Mouse (Mus musculus): ENCODE results near the gene Gm11639. TPM values are rescaled to one million over a fixed set of nuclear protein-coding genes. Genes with fewer than 3 reads are reported as not detected.

The Gm11639 gene
- polyA plus RNA-seq, 1 experiment from 2014 or later = 0.20 TPM

GRCm38 (mm10) chr11:104778796-104779195 is 93.3 kb downstream of the Gm11639 start:
- Histone ChIP-seq H3K9ac (replicated peaks; ENCODE audit: low read depth, low read length) (no peak overlapping the region), H3K4me1 (replicated peaks; ENCODE audit: control insufficient read depth, insufficient read depth, low read length) (no peaks in the 10 kb centered on the region), H3K27ac (ENCODE audit: low read length) (no peak overlapping the region), H3K4me2 (ENCODE audit: low read length) (no peak overlapping the region), H3K9me3 (ENCODE audit: control insufficient read depth, low read length) (no peaks in the 10 kb centered on the region), H3K4me3 (replicated peaks; ENCODE audit: low read length) (no peak overlapping the region), H3K36me3 (ENCODE audit: control insufficient read depth, insufficient read depth) (no peaks in the 10 kb centered on the region), H3K27me3 (replicated peaks; ENCODE audit: control insufficient read depth, insufficient read depth, low read length) (no peaks in the 10 kb centered on the region)
- ATAC-seq = no peak
- WGBS = 75% methylated on average over 2 of the region's 2 CpGs

- no peaks in the 10 kb centered on the region for H3K9me3 ChIP-seq (ENCODE audit: control insufficient read depth, low read length)
- no peak overlapping the region for H3K27ac ChIP-seq (ENCODE audit: low read length)
- ATAC-seq = no peak
- H3K27me3 ChIP-seq (replicated peaks; ENCODE audit: control insufficient read depth, insufficient read depth, low read length) = no peaks in the 10 kb centered on the region
- WGBS = 81% methylated on average over 2 of the region's 2 CpGs
- H3K4me2 ChIP-seq (ENCODE audit: low read length) = no peak overlapping the region
- H3K4me3 ChIP-seq (replicated peaks; ENCODE audit: low read length) = no peak overlapping the region
- no peaks in the 10 kb centered on the region for H3K36me3 ChIP-seq (ENCODE audit: control insufficient read depth, insufficient read depth)
- no peak overlapping the region for H3K9ac ChIP-seq (replicated peaks; ENCODE audit: low read depth, low read length)
- no peaks in the 10 kb centered on the region for H3K4me1 ChIP-seq (replicated peaks; ENCODE audit: control insufficient read depth, insufficient read depth, low read length)
Observed at GRCm38 (mm10) chr11:104944723-104945122, 259.2 kb downstream of the Gm11639 start.

GRCm38 (mm10) chr11:104952349-104952748 is 266.8 kb downstream of the Gm11639 start:
- Histone ChIP-seq H3K4me1 (replicated peaks; ENCODE audit: control insufficient read depth, insufficient read depth, low read length) (no peaks in the 10 kb centered on the region), H3K9me3 (ENCODE audit: control insufficient read depth, low read length) (0 out of 2 replicates have a peak, but pooled peaks cover 3% of the 10 kb centered on the region), H3K9ac (replicated peaks; ENCODE audit: low read depth, low read length) (no peak overlapping the region), H3K36me3 (ENCODE audit: control insufficient read depth, insufficient read depth) (no peaks in the 10 kb centered on the region), H3K4me3 (replicated peaks; ENCODE audit: low read length) (no peak overlapping the region), H3K27me3 (replicated peaks; ENCODE audit: control insufficient read depth, insufficient read depth, low read length) (no peaks in the 10 kb centered on the region), H3K27ac (ENCODE audit: low read length) (no peak overlapping the region), H3K4me2 (ENCODE audit: low read length) (no peak overlapping the region)
- 72% methylated on average over 4 of the region's 4 CpGs for WGBS
- ATAC-seq = no peak

GRCm38 (mm10) chr11:104967862-104968261 is 282.4 kb downstream of the Gm11639 start:
- H3K4me1 ChIP-seq (replicated peaks; ENCODE audit: control insufficient read depth, insufficient read depth, low read length) = 0 out of 2 replicates have a peak, but pooled peaks cover 2% of the 10 kb centered on the region
- no peak for ATAC-seq
- H3K9me3 ChIP-seq (ENCODE audit: control insufficient read depth, low read length) = no peaks in the 10 kb centered on the region
- 89% methylated on average over 1 of the region's 1 CpGs for WGBS
- no peaks in the 10 kb centered on the region for H3K36me3 ChIP-seq (ENCODE audit: control insufficient read depth, insufficient read depth)
- no peak overlapping the region for H3K9ac ChIP-seq (replicated peaks; ENCODE audit: low read depth, low read length)
- H3K27me3 ChIP-seq (replicated peaks; ENCODE audit: control insufficient read depth, insufficient read depth, low read length) = no peaks in the 10 kb centered on the region
- no peak overlapping the region for H3K4me2 ChIP-seq (ENCODE audit: low read length)
- no peak overlapping the region for H3K4me3 ChIP-seq (replicated peaks; ENCODE audit: low read length)
- H3K27ac ChIP-seq (ENCODE audit: low read length) = no peak overlapping the region

GRCm38 (mm10) chr11:104968388-104968787 is 282.9 kb downstream of the Gm11639 start:
- Histone ChIP-seq H3K4me1 (replicated peaks; ENCODE audit: control insufficient read depth, insufficient read depth, low read length) (0 out of 2 replicates have a peak, but pooled peaks cover 2% of the 10 kb centered on the region), H3K9me3 (ENCODE audit: control insufficient read depth, low read length) (no peaks in the 10 kb centered on the region), H3K9ac (replicated peaks; ENCODE audit: low read depth, low read length) (no peak overlapping the region), H3K4me2 (ENCODE audit: low read length) (no peak overlapping the region), H3K27me3 (replicated peaks; ENCODE audit: control insufficient read depth, insufficient read depth, low read length) (no peaks in the 10 kb centered on the region), H3K27ac (ENCODE audit: low read length) (no peak overlapping the region), H3K36me3 (ENCODE audit: control insufficient read depth, insufficient read depth) (no peaks in the 10 kb centered on the region), H3K4me3 (replicated peaks; ENCODE audit: low read length) (no peak overlapping the region)
- no peak for ATAC-seq
- WGBS = 96% methylated on average over 2 of the region's 2 CpGs

- no peak for ATAC-seq
- H3K27ac ChIP-seq (ENCODE audit: low read length) = no peak overlapping the region
- 0 out of 2 replicates have a peak, but pooled peaks cover 2% of the 10 kb centered on the region for H3K4me1 ChIP-seq (replicated peaks; ENCODE audit: control insufficient read depth, insufficient read depth, low read length)
- H3K36me3 ChIP-seq (ENCODE audit: control insufficient read depth, insufficient read depth) = no peaks in the 10 kb centered on the region
- no peaks in the 10 kb centered on the region for H3K27me3 ChIP-seq (replicated peaks; ENCODE audit: control insufficient read depth, insufficient read depth, low read length)
- H3K4me2 ChIP-seq (ENCODE audit: low read length) = no peak overlapping the region
- H3K4me3 ChIP-seq (replicated peaks; ENCODE audit: low read length) = no peak overlapping the region
- WGBS = under 1% methylated on average over 4 of the region's 4 CpGs
- H3K9me3 ChIP-seq (ENCODE audit: control insufficient read depth, low read length) = no peaks in the 10 kb centered on the region
- H3K9ac ChIP-seq (replicated peaks; ENCODE audit: low read depth, low read length) = no peak overlapping the region
Observed at GRCm38 (mm10) chr11:104971322-104971721, 285.8 kb downstream of the Gm11639 start.

GRCm38 (mm10) chr11:104972480-104972879 is 287.0 kb downstream of the Gm11639 start:
- Histone ChIP-seq H3K36me3 (ENCODE audit: control insufficient read depth, insufficient read depth) (no peaks in the 10 kb centered on the region), H3K4me2 (ENCODE audit: low read length) (no peak overlapping the region), H3K4me3 (replicated peaks; ENCODE audit: low read length) (no peak overlapping the region), H3K9me3 (ENCODE audit: control insufficient read depth, low read length) (no peaks in the 10 kb centered on the region), H3K9ac (replicated peaks; ENCODE audit: low read depth, low read length) (no peak overlapping the region), H3K27me3 (replicated peaks; ENCODE audit: control insufficient read depth, insufficient read depth, low read length) (no peaks in the 10 kb centered on the region), H3K4me1 (replicated peaks; ENCODE audit: control insufficient read depth, insufficient read depth, low read length) (0 out of 2 replicates have a peak, but pooled peaks cover 2% of the 10 kb centered on the region), H3K27ac (ENCODE audit: low read length) (no peak overlapping the region)
- 80% methylated on average over 6 of the region's 8 CpGs for WGBS
- ATAC-seq = no peak

- H3K4me1 ChIP-seq (replicated peaks; ENCODE audit: control insufficient read depth, insufficient read depth, low read length) = no peaks in the 10 kb centered on the region
- H3K27me3 ChIP-seq (replicated peaks; ENCODE audit: control insufficient read depth, insufficient read depth, low read length) = no peaks in the 10 kb centered on the region
- H3K9me3 ChIP-seq (ENCODE audit: control insufficient read depth, low read length) = no peaks in the 10 kb centered on the region
- WGBS = 62% methylated on average over 5 of the region's 5 CpGs
- ATAC-seq = no peak
- no peak overlapping the region for H3K4me3 ChIP-seq (replicated peaks; ENCODE audit: low read length)
- H3K36me3 ChIP-seq (ENCODE audit: control insufficient read depth, insufficient read depth) = no peaks in the 10 kb centered on the region
- no peak overlapping the region for H3K4me2 ChIP-seq (ENCODE audit: low read length)
- H3K27ac ChIP-seq (ENCODE audit: low read length) = no peak overlapping the region
- no peak overlapping the region for H3K9ac ChIP-seq (replicated peaks; ENCODE audit: low read depth, low read length)
Observed at GRCm38 (mm10) chr11:104977976-104978375, 292.5 kb downstream of the Gm11639 start.

GRCm38 (mm10) chr11:104981342-104982055 is 296.0 kb downstream of the Gm11639 start:
- no peak overlapping the region for H3K4me3 ChIP-seq (replicated peaks; ENCODE audit: low read length)
- 79% methylated on average over 15 of the region's 15 CpGs for WGBS
- H3K4me2 ChIP-seq (ENCODE audit: low read length) = no peak overlapping the region

More at GRCm38 (mm10) chr11:104981342-104982055, 296.0 kb downstream of the Gm11639 start:
- ATAC-seq = no peak
- Histone ChIP-seq H3K4me1 (replicated peaks; ENCODE audit: control insufficient read depth, insufficient read depth, low read length) (no peaks in the 10 kb centered on the region), H3K9me3 (ENCODE audit: control insufficient read depth, low read length) (no peaks in the 10 kb centered on the region), H3K27ac (ENCODE audit: low read length) (no peak overlapping the region), H3K36me3 (ENCODE audit: control insufficient read depth, insufficient read depth) (no peaks in the 10 kb centered on the region), H3K27me3 (replicated peaks; ENCODE audit: control insufficient read depth, insufficient read depth, low read length) (no peaks in the 10 kb centered on the region), H3K9ac (replicated peaks; ENCODE audit: low read depth, low read length) (no peak overlapping the region)

All from forebrain, embryonic 16.5 days (tissue).